Mouse (Mus musculus): ENCODE data around the gene Sfxn2. TPM values are rescaled to one million over a fixed set of nuclear protein-coding genes. Genes with fewer than 3 reads are reported as not detected.
"Not testable (repeated sequence)": the region's sequence is repeated elsewhere in the genome, so short reads cannot be mapped to it uniquely, and the experiment has no call there.

Sfxn2 gene
- polyA plus RNA-seq, 1 experiment from 2014 or later: 10.2 TPM

GRCm38 (mm10) chr19:46553541-46553955 lies 19.6 kb upstream of the Sfxn2 start:
- peaks cover 8% of the 10 kb centered on the region for H3K4me1 ChIP-seq (replicated peaks)
- peaks cover 49% of the 10 kb centered on the region for H3K36me3 ChIP-seq
- H3K9ac ChIP-seq: no peak overlapping the region
- WGBS: 44% methylated on average over 11 of the region's 11 CpGs
- peak; percentile 78 for ATAC-seq (ENCODE audit: low FRiP score, low read depth)
- H3K4me3 ChIP-seq: no peak overlapping the region
- no peaks in the 10 kb centered on the region for H3K9me3 ChIP-seq
- H3K27ac ChIP-seq (replicated peaks): no peak overlapping the region
- no peak overlapping the region for H3K4me2 ChIP-seq
- H3K27me3 ChIP-seq: no peaks in the 10 kb centered on the region

GRCm38 (mm10) chr19:46558009-46558408 lies 15.2 kb upstream of the Sfxn2 start:
- H3K9me3 ChIP-seq: no peaks in the 10 kb centered on the region
- WGBS: 79% methylated on average over 8 of the region's 8 CpGs
- no peak overlapping the region for H3K4me3 ChIP-seq

GRCm38 (mm10) chr19:46558631-46559030 lies 14.5 kb upstream of the Sfxn2 start:
- Histone ChIP-seq H3K9me3 (no peaks in the 10 kb centered on the region), H3K27me3 (no peaks in the 10 kb centered on the region), H3K4me1 (replicated peaks) (peaks cover 5% of the 10 kb centered on the region), H3K36me3 (peaks cover 25% of the 10 kb centered on the region), H3K27ac (replicated peaks) (no peak overlapping the region), H3K4me3 (no peak overlapping the region), H3K4me2 (no peak overlapping the region), H3K9ac (no peak overlapping the region)
- no peak for ATAC-seq (ENCODE audit: low FRiP score, low read depth)
- 81% methylated on average over 12 of the region's 12 CpGs for WGBS

More at GRCm38 (mm10) chr19:46558009-46558408, 15.2 kb upstream of the Sfxn2 start:
- no peak overlapping the region for H3K27ac ChIP-seq (replicated peaks)
- peaks cover 25% of the 10 kb centered on the region for H3K36me3 ChIP-seq
- H3K4me1 ChIP-seq (replicated peaks): peaks cover 10% of the 10 kb centered on the region
- no peak overlapping the region for H3K4me2 ChIP-seq
- ATAC-seq (ENCODE audit: low FRiP score, low read depth): no peak
- no peaks in the 10 kb centered on the region for H3K27me3 ChIP-seq
- H3K9ac ChIP-seq: no peak overlapping the region

- WGBS: 26% methylated on average over 1 of the region's 1 CpGs
- ATAC-seq (ENCODE audit: low FRiP score, low read depth): no peak
Measured at GRCm38 (mm10) chr19:46562132-46562531, 11.0 kb upstream of the Sfxn2 start.

GRCm38 (mm10) chr19:46562581-46563515 lies 10.3 kb upstream of the Sfxn2 start:
- ATAC-seq (ENCODE audit: low FRiP score, low read depth): no peak
- 92% methylated on average over 14 of the region's 14 CpGs for WGBS
- Histone ChIP-seq H3K4me2 (no peak overlapping the region), H3K36me3 (peaks cover 9% of the 10 kb centered on the region), H3K4me1 (replicated peaks) (peaks cover 4% of the 10 kb centered on the region; the same call in 1 of the 2 replicates), H3K27me3 (no peaks in the 10 kb centered on the region), H3K9me3 (no peaks in the 10 kb centered on the region), H3K9ac (no peak overlapping the region), H3K4me3 (no peak overlapping the region), H3K27ac (replicated peaks) (no peak overlapping the region)

More at GRCm38 (mm10) chr19:46562132-46562531, 11.0 kb upstream of the Sfxn2 start:
- Histone ChIP-seq H3K27me3 (no peaks in the 10 kb centered on the region), H3K4me2 (no peak overlapping the region), H3K27ac (replicated peaks) (no peak overlapping the region), H3K4me3 (no peak overlapping the region), H3K36me3 (peaks cover 11% of the 10 kb centered on the region), H3K9me3 (no peaks in the 10 kb centered on the region), H3K9ac (no peak overlapping the region), H3K4me1 (replicated peaks) (peaks cover 4% of the 10 kb centered on the region; the same call in 1 of the 2 replicates)

DNA sequence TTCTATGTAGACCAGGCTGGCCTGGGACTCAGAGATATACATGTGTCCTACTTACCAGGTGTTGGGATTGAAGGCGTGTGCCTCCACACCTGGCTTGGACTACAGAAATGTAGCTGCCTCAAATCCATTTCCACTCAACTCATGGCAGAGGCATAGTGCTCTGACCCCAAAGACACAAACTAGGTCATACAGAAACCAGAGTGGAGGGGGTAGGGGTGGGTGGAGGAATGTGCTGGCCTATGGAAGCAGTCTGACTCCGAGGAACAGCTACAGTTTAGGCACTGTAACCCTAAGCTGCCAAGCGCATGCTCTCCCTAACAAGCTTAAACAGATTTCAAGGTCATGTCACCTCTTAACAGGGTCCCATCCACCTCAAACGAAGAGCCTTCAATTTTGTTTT lies 9.6 kb upstream of the Sfxn2 start:
- H3K27me3 ChIP-seq: no peaks in the 10 kb centered on the region
- no peak overlapping the region for H3K4me2 ChIP-seq
- H3K36me3 ChIP-seq: peaks cover 6% of the 10 kb centered on the region
- H3K9ac ChIP-seq: no peak overlapping the region
- H3K4me3 ChIP-seq: no peak overlapping the region
- H3K9me3 ChIP-seq: no peaks in the 10 kb centered on the region
- peaks cover 2% of the 10 kb centered on the region; the same call in 1 of the 2 replicates for H3K4me1 ChIP-seq (replicated peaks)
- ATAC-seq (ENCODE audit: low FRiP score, low read depth): no peak
- 86% methylated on average over 4 of the region's 4 CpGs for WGBS
- H3K27ac ChIP-seq (replicated peaks): no peak overlapping the region

GRCm38 (mm10) chr19:46564043-46564462 lies 9.1 kb upstream of the Sfxn2 start:
- no peaks in the 10 kb centered on the region for H3K27me3 ChIP-seq
- no peak overlapping the region for H3K9ac ChIP-seq
- no peak overlapping the region for H3K27ac ChIP-seq (replicated peaks)
- ATAC-seq (ENCODE audit: low FRiP score, low read depth): no peak
- 73% methylated on average over 14 of the region's 14 CpGs for WGBS
- no peak overlapping the region for H3K4me2 ChIP-seq
- peaks cover 6% of the 10 kb centered on the region for H3K36me3 ChIP-seq
- no peaks in the 10 kb centered on the region for H3K9me3 ChIP-seq
- no peak overlapping the region for H3K4me3 ChIP-seq
- no peaks in the 10 kb centered on the region for H3K4me1 ChIP-seq (replicated peaks)

DNA sequence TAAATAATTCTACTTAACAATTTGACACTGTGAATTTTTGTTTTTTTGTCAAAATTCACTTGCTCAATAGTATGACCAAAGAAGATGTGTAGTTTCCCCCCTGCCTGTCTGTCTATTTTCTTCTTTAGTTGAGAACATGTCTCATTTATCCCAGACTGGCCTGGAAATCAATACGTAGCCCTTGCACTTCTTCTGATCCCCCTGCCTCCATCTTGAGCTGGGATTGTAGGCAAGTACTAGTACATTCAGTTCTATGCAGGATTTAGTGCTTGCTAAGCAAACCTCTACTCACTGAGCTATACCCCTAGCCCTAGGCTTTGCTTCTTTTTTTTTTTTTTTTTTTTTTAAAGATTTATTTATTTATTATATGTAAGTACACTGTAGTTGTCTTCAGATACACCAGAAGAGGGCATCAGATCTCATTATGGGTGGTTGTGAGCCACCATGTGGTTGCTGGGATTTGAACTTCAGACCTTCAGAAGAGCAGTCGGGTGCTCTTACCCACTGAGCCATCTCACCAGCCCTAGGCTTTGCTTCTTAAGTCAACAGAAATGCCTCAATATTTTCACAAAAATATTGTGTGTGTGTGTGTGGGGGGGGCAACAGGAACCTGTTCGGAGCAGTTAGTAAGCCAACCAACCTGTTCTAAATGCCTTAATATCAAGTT lies 1.8 kb upstream of the Sfxn2 start:
- Histone ChIP-seq H3K4me1 (replicated peaks) (peaks cover 25% of the 10 kb centered on the region), H3K4me2 (peak overlapping the region; percentile 81), H3K4me3 (peak overlapping the region; percentile 66), H3K9ac (peak overlapping the region; percentile 77; the same call in 1 of the 2 replicates)
- not testable (repeated sequence) for H3K36me3 ChIP-seq; ATAC-seq (ENCODE audit: low FRiP score, low read depth); H3K27ac ChIP-seq (replicated peaks); H3K27me3 ChIP-seq; H3K9me3 ChIP-seq
- 69% methylated on average over 3 of the region's 3 CpGs for WGBS

DNA sequence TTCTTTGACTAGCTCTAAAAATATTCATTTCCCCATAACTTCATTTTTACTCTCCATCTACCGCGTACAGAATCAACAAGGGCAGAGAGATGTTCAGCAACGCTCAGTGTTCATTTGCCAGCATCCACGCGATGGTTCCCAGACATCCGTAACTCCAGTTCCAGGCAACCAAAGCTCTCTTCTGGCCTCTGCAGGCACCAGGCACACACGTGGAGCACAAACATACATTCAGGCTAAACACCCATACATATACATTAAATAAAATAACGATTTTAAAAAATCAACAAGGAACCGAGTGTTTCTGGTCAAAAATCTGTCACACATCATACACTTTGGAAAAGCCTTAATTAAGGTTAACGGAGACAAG lies 1.3 kb upstream of the Sfxn2 start:
- H3K27me3 ChIP-seq: no peaks in the 10 kb centered on the region
- H3K36me3 ChIP-seq: peaks cover 6% of the 10 kb centered on the region
- H3K4me3 ChIP-seq: peak overlapping the region; percentile 66
- peak overlapping the region; percentile 83 for H3K27ac ChIP-seq (replicated peaks)
- no peak for ATAC-seq (ENCODE audit: low FRiP score, low read depth)
- H3K4me2 ChIP-seq: peak overlapping the region; percentile 81
- WGBS: 8% methylated on average over 10 of the region's 10 CpGs
- H3K4me1 ChIP-seq (replicated peaks): peaks cover 25% of the 10 kb centered on the region
- H3K9ac ChIP-seq: peak overlapping the region; percentile 77
- no peaks in the 10 kb centered on the region for H3K9me3 ChIP-seq

- H3K9ac ChIP-seq: peak overlapping the region; percentile 77
- WGBS: under 1% methylated on average over 17 of the region's 17 CpGs
- H3K9me3 ChIP-seq: no peaks in the 10 kb centered on the region
- peak overlapping the region; percentile 66 for H3K4me3 ChIP-seq
- H3K27me3 ChIP-seq: no peaks in the 10 kb centered on the region
- peak overlapping the region; percentile 81 for H3K4me2 ChIP-seq
- H3K27ac ChIP-seq (replicated peaks): peak overlapping the region; percentile 83
- ATAC-seq (ENCODE audit: low FRiP score, low read depth): no peak; the same call in 1 of the 2 replicates
- H3K4me1 ChIP-seq (replicated peaks): peaks cover 25% of the 10 kb centered on the region
- peaks cover 1% of the 10 kb centered on the region for H3K36me3 ChIP-seq
Measured at GRCm38 (mm10) chr19:46572548-46572947, 617 bp upstream of the Sfxn2 start.

DNA sequence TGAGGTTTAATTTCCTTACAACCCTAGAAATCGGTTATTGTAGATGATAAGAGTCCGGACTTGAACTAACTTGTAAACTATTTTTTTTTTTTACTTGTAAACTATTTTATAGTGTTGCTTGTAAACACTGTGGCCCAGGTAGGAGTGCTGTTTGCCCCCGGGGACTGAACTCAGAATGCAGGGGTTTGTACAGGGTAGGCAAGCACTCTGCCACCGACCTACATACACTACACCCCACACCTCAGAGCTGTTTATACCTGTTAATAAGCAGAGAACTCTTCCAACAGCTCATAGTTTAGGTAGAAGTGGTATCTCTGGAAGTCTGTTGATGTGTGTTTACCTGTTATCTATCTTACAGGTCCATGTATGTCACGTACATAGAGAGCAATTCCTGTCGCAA lies 825 bp downstream of the Sfxn2 start:
- H3K27ac ChIP-seq (replicated peaks): no peak overlapping the region
- H3K9ac ChIP-seq: peak overlapping the region; percentile 63
- no peaks in the 10 kb centered on the region for H3K36me3 ChIP-seq
- H3K27me3 ChIP-seq: no peaks in the 10 kb centered on the region
- ATAC-seq (ENCODE audit: low FRiP score, low read depth): no peak
- H3K4me1 ChIP-seq (replicated peaks): peaks cover 25% of the 10 kb centered on the region
- peak overlapping the region; percentile 81 for H3K4me2 ChIP-seq
- 53% methylated on average over 6 of the region's 6 CpGs for WGBS
- no peaks in the 10 kb centered on the region for H3K9me3 ChIP-seq
- H3K4me3 ChIP-seq: peak overlapping the region; percentile 66

DNA sequence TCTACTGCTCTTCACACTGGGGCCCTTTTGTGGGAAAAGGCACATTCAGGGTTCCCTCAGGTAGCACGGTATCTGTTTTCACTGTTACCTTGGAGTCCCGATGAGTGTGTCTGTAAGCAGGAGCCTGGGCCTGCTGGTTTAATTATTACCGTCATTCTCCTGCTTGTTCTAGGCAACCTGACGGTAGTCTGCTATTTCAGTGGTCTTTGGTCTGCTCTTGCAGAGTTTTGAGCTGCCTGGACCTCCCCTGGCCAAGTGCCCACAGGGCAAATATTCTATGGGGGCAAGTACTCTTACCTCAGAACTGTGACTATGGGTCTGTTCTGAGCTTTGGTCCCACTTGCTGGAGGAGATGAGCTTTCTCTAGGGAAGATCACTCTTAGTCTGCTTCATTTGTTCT lies 2.0 kb downstream of the Sfxn2 start:
- Histone ChIP-seq H3K4me1 (replicated peaks) (peaks cover 25% of the 10 kb centered on the region), H3K4me2 (no peak overlapping the region), H3K27ac (replicated peaks) (no peak overlapping the region), H3K36me3 (no peaks in the 10 kb centered on the region), H3K9me3 (no peaks in the 10 kb centered on the region), H3K9ac (no peak overlapping the region), H3K4me3 (no peak overlapping the region), H3K27me3 (no peaks in the 10 kb centered on the region)
- ATAC-seq (ENCODE audit: low FRiP score, low read depth): no peak
- WGBS: 55% methylated on average over 4 of the region's 4 CpGs

Measured in hindbrain, embryonic 15.5 days (tissue).